Mouse (Mus musculus) erythroblast, embryonic 14.5 days (primary cell): Measurements from ENCODE around the gene Btbd11. TPM values are rescaled to one million over a fixed set of nuclear protein-coding genes. Genes with fewer than 3 reads are reported as not detected.
A peak's percentile ranks its signal among the peaks of the same experiment; 100 is the strongest.

Experiments used
- H3K27me3 ChIP-seq: 2 replicates; pipeline ENCODE4 v1.6.1; 2012; ENCODE audit warnings: inconsistent platforms; ENCODE audit not compliant: control insufficient read depth
- H3K36me3 ChIP-seq: 2 replicates; pipeline ENCODE4 v1.6.1; 2012; ENCODE audit warnings: mild to moderate bottlenecking, inconsistent platforms; ENCODE audit not compliant: control insufficient read depth
- H3K4me1 ChIP-seq: 2 replicates; pipeline ENCODE4 v1.6.1; 2012; ENCODE audit warnings: inconsistent platforms; ENCODE audit not compliant: control insufficient read depth
- H3K4me3 ChIP-seq: replicated peaks from 2 replicates; pipeline ENCODE3; 2012; ENCODE audit warnings: moderate library complexity, mild to moderate bottlenecking, inconsistent platforms
- H3K9me3 ChIP-seq: 2 replicates; pipeline ENCODE4 v1.6.1; 2012; ENCODE audit warnings: low read length, inconsistent platforms, mixed read lengths; ENCODE audit not compliant: control insufficient read depth
- GATA1 ChIP-seq: IDR thresholded peaks from 2 replicates; pipeline ENCODE4 v1.6.1; 2012; ENCODE audit warnings: low read length, inconsistent platforms, mixed read lengths
- TAL1 ChIP-seq: IDR thresholded peaks from 3 replicates; pipeline ENCODE4 v1.6.1; 2012; ENCODE audit warnings: low read length, inconsistent platforms, mixed read lengths
- polyA plus RNA-seq: library from polyadenylated mRNA; stranded (reverse); fragments of >175 nt; gene quantifications from 2 replicates; pipeline ENCODE4 v1.2.3, GENCODE M21; 2012

Btbd11 gene
- polyA plus RNA-seq, 1 experiment = not detected

DNA sequence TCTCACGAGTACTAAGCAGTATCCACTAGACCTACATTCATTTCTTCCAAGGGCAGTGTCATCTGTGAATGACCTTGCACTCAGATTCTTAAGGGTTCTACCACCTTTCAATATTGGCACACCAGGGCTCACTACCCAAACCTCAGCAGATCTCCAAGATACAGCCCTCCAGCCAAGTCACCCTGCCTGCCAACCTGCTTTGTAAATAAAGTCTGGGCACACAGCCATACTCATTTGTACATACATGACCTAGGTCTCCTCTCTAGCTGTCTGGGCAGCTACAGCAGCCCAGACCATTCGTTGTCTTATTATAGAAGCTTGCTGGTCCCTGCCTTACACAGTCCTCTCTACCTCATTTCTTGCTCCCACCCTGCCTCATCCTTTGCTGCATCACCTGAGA lies 15.3 kb upstream of the Btbd11 start:
- peaks cover 3% of the 10 kb centered on the region; the same call in 1 of the 2 replicates for H3K9me3 ChIP-seq
- H3K36me3 ChIP-seq = no peaks in the 10 kb centered on the region
- no peaks in the 10 kb centered on the region for H3K27me3 ChIP-seq
- no peak for TF ChIP-seq TAL1
- no peak for TF ChIP-seq GATA1
- no peaks in the 10 kb centered on the region for H3K4me1 ChIP-seq
- no peak overlapping the region for H3K4me3 ChIP-seq

- no peaks in the 10 kb centered on the region for H3K9me3 ChIP-seq
- TF ChIP-seq GATA1 (no peak), TAL1 (no peak)
- no peaks in the 10 kb centered on the region for H3K4me1 ChIP-seq
- no peaks in the 10 kb centered on the region for H3K36me3 ChIP-seq
- H3K4me3 ChIP-seq = no peak overlapping the region
- no peaks in the 10 kb centered on the region for H3K27me3 ChIP-seq
Observed at GRCm38 (mm10) chr10:85372108-85372507, 14.5 kb upstream of the Btbd11 start.

DNA sequence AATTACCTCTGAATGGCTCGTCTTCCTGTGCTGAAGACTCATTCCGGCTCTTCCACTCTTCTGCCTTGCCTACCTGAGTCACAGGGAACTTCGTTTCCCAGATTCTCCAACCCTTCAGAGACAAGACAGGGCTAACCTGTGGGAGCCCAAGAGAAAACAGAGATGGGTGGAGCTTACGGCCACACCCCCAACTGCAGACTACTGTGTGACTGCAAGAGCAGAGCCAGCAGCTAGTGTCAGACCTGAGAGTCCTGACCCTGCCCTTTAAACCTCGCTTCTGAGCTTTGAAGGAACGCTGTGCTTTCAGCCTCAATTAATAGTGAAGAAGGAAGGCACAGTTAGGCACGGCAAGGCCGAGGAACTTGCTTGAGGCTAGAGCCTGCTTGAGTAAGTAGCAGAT lies 7.6 kb upstream of the Btbd11 start:
- Histone ChIP-seq H3K9me3 (peaks cover 7% of the 10 kb centered on the region), H3K4me3 (no peak overlapping the region), H3K4me1 (no peaks in the 10 kb centered on the region), H3K36me3 (no peaks in the 10 kb centered on the region), H3K27me3 (no peaks in the 10 kb centered on the region)
- TF ChIP-seq TAL1 (no peak), GATA1 (no peak)

GRCm38 (mm10) chr10:85382981-85383380 lies 3.6 kb upstream of the Btbd11 start:
- TF ChIP-seq GATA1 (no peak), TAL1 (no peak)
- H3K27me3 ChIP-seq = peaks cover 18% of the 10 kb centered on the region
- peaks cover 8% of the 10 kb centered on the region for H3K9me3 ChIP-seq

GRCm38 (mm10) chr10:85387219-85388070 lies 831 bp downstream of the Btbd11 start:
- peaks cover 37% of the 10 kb centered on the region for H3K27me3 ChIP-seq
- H3K4me3 ChIP-seq = peak overlapping the region; percentile 38
- peaks cover 8% of the 10 kb centered on the region for H3K9me3 ChIP-seq
- H3K36me3 ChIP-seq = no peaks in the 10 kb centered on the region
- no peaks in the 10 kb centered on the region for H3K4me1 ChIP-seq
- TF ChIP-seq TAL1 (no peak), GATA1 (no peak)

More at GRCm38 (mm10) chr10:85382981-85383380, 3.6 kb upstream of the Btbd11 start:
- Histone ChIP-seq H3K36me3 (no peaks in the 10 kb centered on the region), H3K4me1 (no peaks in the 10 kb centered on the region), H3K4me3 (no peak overlapping the region)

GRCm38 (mm10) chr10:85388071-85388750 lies 1.6 kb downstream of the Btbd11 start:
- Histone ChIP-seq H3K36me3 (no peaks in the 10 kb centered on the region), H3K4me1 (no peaks in the 10 kb centered on the region), H3K4me3 (peak overlapping the region; percentile 9), H3K9me3 (peaks cover 3% of the 10 kb centered on the region; the same call in 1 of the 2 replicates), H3K27me3 (peaks cover 37% of the 10 kb centered on the region)
- no peak for TF ChIP-seq GATA1
- TF ChIP-seq TAL1 = no peak

DNA sequence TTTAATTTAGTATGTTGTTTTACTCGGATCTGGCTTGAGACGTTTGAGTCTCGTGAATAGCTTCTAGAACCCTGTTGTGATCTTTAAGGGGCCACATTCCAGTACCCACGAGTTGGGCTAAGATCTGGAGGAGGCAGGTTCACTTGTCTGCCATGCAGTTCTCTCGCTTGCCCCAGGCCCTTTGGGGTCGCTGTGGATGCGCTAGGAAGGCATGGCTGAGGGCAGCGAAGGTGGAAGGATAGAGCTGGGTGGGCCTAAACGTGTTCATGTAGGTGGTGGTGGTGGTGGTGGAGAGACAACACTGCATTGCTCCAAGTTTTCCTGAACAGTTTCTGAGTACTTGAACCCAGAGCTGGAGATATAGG lies 2.1 kb downstream of the Btbd11 start:
- Histone ChIP-seq H3K9me3 (peaks cover 3% of the 10 kb centered on the region; the same call in 1 of the 2 replicates), H3K36me3 (no peaks in the 10 kb centered on the region), H3K4me1 (no peaks in the 10 kb centered on the region), H3K27me3 (peaks cover 37% of the 10 kb centered on the region), H3K4me3 (no peak overlapping the region)
- TF ChIP-seq TAL1 (no peak), GATA1 (no peak)

- Histone ChIP-seq H3K27me3 (peaks cover 37% of the 10 kb centered on the region), H3K4me1 (no peaks in the 10 kb centered on the region)
- TF ChIP-seq TAL1 = no peak
- no peak for TF ChIP-seq GATA1
Observed at GRCm38 (mm10) chr10:85389286-85390139, 2.9 kb downstream of the Btbd11 start.

DNA sequence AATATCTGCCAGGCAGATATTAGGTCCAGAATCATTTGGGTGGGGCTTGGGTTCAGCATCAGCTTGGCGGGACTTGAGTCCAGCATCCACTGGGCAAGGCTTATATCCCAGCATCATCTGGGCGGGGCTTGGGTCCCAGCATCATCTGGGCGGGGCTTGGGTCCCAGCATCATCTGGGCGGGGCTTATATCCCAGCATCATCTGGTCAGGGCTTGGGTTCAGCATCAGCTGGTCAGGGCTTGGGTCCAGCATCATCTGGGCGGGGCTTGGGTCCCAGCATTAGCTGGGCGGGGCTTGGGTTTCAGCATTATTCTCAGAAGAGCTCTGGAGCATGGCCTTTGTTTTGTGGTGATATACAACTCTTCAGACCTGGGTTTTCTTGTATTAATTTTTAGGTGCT lies 6.4 kb downstream of the Btbd11 start:
- no peak overlapping the region for H3K4me3 ChIP-seq
- TF ChIP-seq TAL1 (no peak), GATA1 (no peak)
- H3K36me3 ChIP-seq = no peaks in the 10 kb centered on the region
- 0 out of 2 replicates have a peak, but pooled peaks cover 4% of the 10 kb centered on the region for H3K9me3 ChIP-seq
- H3K4me1 ChIP-seq = no peaks in the 10 kb centered on the region
- H3K27me3 ChIP-seq = peaks cover 18% of the 10 kb centered on the region

More at GRCm38 (mm10) chr10:85389286-85390139, 2.9 kb downstream of the Btbd11 start:
- Histone ChIP-seq H3K9me3 (no peaks in the 10 kb centered on the region; the same call in 1 of the 2 replicates), H3K4me3 (no peak overlapping the region), H3K36me3 (no peaks in the 10 kb centered on the region)
